Mouse (Mus musculus): ENCODE results near the gene Slirp. TPM values are rescaled to one million over a fixed set of nuclear protein-coding genes. Genes with fewer than 3 reads are reported as not detected.
"Not testable (repeated sequence)": the region's sequence is repeated elsewhere in the genome, so short reads cannot be mapped to it uniquely, and the experiment has no call there.

Gene Slirp
- polyA plus RNA-seq, 1 experiment from 2014 or later, result 329 TPM

DNA sequence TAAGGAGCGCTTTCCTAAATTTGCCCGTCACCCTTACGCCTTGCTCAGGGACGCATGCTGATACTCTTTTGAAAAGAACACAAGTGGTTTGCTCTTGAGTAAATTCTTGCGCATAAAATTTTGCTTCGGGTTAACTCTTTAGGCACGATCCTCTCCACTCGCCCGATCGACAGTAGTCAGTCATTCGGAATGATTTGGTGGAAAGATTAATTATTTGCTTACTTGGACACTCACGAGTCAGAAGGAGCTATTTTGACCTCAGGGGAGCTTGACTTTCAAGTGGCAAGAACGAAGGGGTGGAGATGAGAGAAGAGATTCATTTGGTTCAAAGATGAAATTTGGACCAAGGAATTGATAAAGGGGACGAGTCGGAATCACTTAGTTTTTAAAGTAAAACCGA lies 515 bp downstream of the Slirp start:
- Histone ChIP-seq H3K9me3 (replicated peaks) (no peaks in the 10 kb centered on the region), H3K27me3 (ENCODE audit: low read depth, poor library complexity, severe bottlenecking) (no peaks in the 10 kb centered on the region), H3K4me1 (peaks cover 17% of the 10 kb centered on the region), H3K36me3 (peaks cover 62% of the 10 kb centered on the region), H3K4me3 (peak overlapping the region; percentile 86), H3K27ac (peak overlapping the region; percentile 96)
- DNase-seq (ENCODE audit: low spot score), result no peak
- WGBS, result 4% methylated on average over 16 of the region's 16 CpGs

DNA sequence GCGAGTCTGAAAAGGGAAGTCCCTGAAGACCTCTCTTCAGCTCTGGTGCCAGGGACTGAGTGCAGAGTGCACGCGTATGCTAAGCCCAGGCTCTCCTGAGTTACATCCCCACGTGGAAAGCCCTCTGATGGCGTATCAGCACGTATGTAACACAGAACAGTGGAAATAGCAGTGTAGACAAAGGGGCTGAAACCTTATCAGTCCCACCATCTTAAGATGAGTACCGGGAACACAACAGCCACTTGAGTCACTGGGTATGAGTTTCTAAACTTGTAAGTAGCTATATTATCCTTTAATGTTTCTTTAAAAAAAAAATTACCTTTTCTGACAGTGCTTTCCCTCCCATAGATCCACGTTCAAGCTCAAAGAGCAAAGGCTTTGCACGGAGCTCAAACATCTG lies 5.8 kb downstream of the Slirp start:
- 93% methylated on average over 9 of the region's 9 CpGs for WGBS

GRCm38 (mm10) chr12:87464678-87465297 lies 21.1 kb downstream of the Slirp start:
- 94% methylated on average over 6 of the region's 6 CpGs for WGBS
- DNase-seq (ENCODE audit: low spot score), result no peak
- Histone ChIP-seq H3K27me3 (ENCODE audit: low read depth, poor library complexity, severe bottlenecking) (no peaks in the 10 kb centered on the region), H3K4me1 (no peaks in the 10 kb centered on the region), H3K4me3 (no peak overlapping the region), H3K27ac (no peak overlapping the region), H3K9me3 (replicated peaks) (no peaks in the 10 kb centered on the region), H3K36me3 (peaks cover 93% of the 10 kb centered on the region)

More for the DNA sequence above, 5.8 kb downstream of the Slirp start:
- Histone ChIP-seq H3K4me3 (no peak overlapping the region), H3K36me3 (peaks cover 86% of the 10 kb centered on the region), H3K9me3 (replicated peaks) (no peaks in the 10 kb centered on the region), H3K4me1 (peaks cover 8% of the 10 kb centered on the region; the same call in 1 of the 2 replicates), H3K27ac (no peak overlapping the region), H3K27me3 (ENCODE audit: low read depth, poor library complexity, severe bottlenecking) (no peaks in the 10 kb centered on the region)
- no peak for DNase-seq (ENCODE audit: low spot score)

GRCm38 (mm10) chr12:87470263-87471136 lies 26.8 kb downstream of the Slirp start:
- 0 out of 2 replicates have a peak overlapping the region, but pooled peaks have one; percentile 97 for H3K27ac ChIP-seq
- H3K36me3 ChIP-seq, result peaks cover 39% of the 10 kb centered on the region
- peak overlapping the region; percentile 85 for H3K4me3 ChIP-seq
- no peak for DNase-seq (ENCODE audit: low spot score)
- H3K4me1 ChIP-seq, result peaks cover 9% of the 10 kb centered on the region
- no peaks in the 10 kb centered on the region for H3K27me3 ChIP-seq (ENCODE audit: low read depth, poor library complexity, severe bottlenecking)
- no peaks in the 10 kb centered on the region for H3K9me3 ChIP-seq (replicated peaks)
- 44% methylated on average over 7 of the region's 7 CpGs for WGBS

DNA sequence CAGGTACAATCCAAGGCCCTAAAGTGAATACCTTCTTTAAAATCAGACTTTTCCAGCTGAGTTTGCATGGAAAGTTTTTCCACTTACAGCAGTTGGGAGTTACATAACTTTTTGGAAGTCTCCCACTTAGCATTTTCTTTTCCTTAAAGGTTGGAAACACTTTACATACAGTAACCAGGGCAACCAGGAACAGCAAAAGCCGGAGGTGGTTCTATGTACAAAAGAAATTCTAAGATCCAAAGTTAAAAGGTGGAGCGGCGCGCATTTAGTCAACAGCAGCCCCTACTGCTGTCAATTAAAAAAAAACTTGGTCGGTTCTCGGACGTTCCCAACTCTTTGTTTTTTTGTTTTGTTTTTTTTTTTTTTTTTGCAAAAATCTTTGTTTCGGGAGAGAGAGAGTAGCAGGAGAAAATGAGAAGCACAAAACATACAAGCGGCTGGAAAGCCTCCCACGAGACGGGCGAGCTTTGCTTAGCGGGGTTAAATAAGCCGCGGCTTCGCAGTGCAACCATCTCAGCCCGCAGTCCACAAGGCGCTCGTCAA lies 27.8 kb downstream of the Slirp start:
- H3K4me1 ChIP-seq, result peaks cover 9% of the 10 kb centered on the region
- no peaks in the 10 kb centered on the region for H3K9me3 ChIP-seq (replicated peaks)
- H3K36me3 ChIP-seq, result peaks cover 30% of the 10 kb centered on the region
- H3K27ac ChIP-seq, result peak overlapping the region; percentile 97
- H3K4me3 ChIP-seq, result peak overlapping the region; percentile 85
- WGBS, result under 1% methylated on average over 19 of the region's 19 CpGs
- H3K27me3 ChIP-seq (ENCODE audit: low read depth, poor library complexity, severe bottlenecking), result no peaks in the 10 kb centered on the region
- DNase-seq (ENCODE audit: low spot score), result no peak

DNA sequence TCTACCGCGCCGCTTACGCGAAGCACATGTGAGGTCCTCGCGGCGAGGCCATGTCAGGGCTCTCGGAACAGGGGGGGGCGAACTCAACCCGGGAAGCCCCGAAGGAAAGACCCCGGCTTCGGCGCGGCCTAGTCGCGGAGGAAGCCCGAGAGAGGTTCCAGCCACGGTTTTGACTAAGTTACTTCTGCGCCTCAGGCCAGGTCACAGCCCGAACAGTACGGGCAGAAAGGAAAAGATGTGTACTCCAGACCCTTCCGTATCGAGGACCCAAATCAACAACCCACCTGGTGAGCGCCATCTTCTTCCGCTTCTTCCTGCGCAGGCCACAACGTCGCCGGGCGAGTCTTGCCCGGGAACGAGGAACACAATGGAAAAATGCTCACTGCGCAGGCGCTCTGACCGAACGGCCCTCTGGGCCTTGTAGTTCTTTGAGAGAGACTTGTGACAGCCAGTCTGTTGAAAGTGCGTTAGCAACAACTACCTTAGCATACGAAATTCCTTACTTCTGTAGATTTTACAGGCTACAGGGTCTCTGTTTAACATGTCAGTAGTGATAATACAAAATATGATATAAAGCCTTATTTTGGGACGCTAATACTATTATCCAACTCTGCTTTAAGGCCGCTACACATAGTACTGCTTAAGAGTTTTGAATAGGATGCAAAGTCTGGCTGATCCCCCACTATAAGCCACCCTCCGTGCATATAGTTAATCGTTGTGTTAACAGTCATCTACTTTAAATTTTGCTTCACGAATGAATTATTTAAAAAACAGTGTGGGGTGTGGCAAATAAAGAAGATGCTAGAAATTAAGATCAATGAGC lies 28.5 kb downstream of the Slirp start, which contains the start of gene Snw1:
Gene Snw1 (minus strand): TSS at position 311 of the 823 bp plus-strand sequence.
- H3K4me3 ChIP-seq, result peak within 1 kb of the TSS; percentile 85
- H3K9me3 ChIP-seq (replicated peaks), result no peaks in the 10 kb centered on the region
- no peaks in the 10 kb centered on the region for H3K27me3 ChIP-seq (ENCODE audit: low read depth, poor library complexity, severe bottlenecking)
- H3K4me1 ChIP-seq, result peaks cover 9% of the 10 kb centered on the region
- peaks cover 23% of the 10 kb centered on the region for H3K36me3 ChIP-seq
- peak within 1 kb of the TSS; percentile 97 for H3K27ac ChIP-seq
- DNase-seq (ENCODE audit: low spot score), result peak; percentile 95
- WGBS, result 3% methylated on average over 45 of the region's 45 CpGs

DNA sequence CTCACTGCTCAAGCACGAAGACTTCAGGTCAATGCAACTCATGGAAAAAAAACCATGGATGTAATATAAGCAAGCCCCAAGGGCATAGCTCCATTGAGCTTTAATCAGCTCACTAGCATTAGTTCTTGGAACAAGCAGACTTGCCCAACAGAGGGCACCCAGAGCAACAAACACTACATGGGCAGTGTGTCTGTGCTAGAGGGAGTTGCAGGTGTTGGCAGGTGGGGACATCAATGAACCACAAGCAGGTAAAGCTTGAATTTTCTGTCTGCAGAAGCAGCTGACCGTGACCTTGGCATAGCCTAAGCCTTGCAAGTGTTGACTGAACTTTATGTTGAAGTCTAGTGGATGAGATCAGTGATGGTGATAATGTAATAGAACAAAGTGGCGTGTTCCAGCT lies 31.1 kb downstream of the Slirp start:
- Histone ChIP-seq H3K4me3 (no peak overlapping the region), H3K36me3 (peaks cover 2% of the 10 kb centered on the region; the same call in 1 of the 2 replicates), H3K9me3 (replicated peaks) (no peaks in the 10 kb centered on the region), H3K4me1 (peaks cover 9% of the 10 kb centered on the region), H3K27ac (no peak overlapping the region), H3K27me3 (ENCODE audit: low read depth, poor library complexity, severe bottlenecking) (no peaks in the 10 kb centered on the region)
- no peak for DNase-seq (ENCODE audit: low spot score)
- WGBS, result 83% methylated on average over 3 of the region's 3 CpGs

DNA sequence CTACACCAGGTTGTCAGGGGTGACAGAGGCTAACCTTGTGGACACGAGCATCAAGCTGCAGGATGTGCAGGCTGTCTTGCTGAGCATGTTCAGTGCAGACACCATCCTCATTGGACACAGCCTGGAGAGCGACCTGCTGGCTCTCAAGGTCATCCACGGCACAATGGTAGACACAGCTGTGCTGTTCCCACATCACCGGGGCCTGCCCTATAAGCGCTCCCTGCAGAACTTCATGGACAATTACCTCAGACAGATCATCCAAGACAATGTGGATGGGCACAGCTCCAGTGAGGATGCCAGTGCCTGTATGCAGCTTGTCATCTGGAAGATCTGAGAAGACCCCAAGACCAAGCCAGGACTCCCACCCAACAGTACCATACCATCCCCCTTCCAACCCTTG lies 38.8 kb downstream of the Slirp start:
- H3K27me3 ChIP-seq (ENCODE audit: low read depth, poor library complexity, severe bottlenecking); H3K4me3 ChIP-seq; H3K27ac ChIP-seq; H3K36me3 ChIP-seq; H3K9me3 ChIP-seq (replicated peaks); DNase-seq (ENCODE audit: low spot score); H3K4me1 ChIP-seq: not testable (repeated sequence)
- WGBS, result 89% methylated on average over 5 of the region's 5 CpGs

- not testable (repeated sequence) for H3K27ac ChIP-seq; H3K4me1 ChIP-seq; H3K27me3 ChIP-seq (ENCODE audit: low read depth, poor library complexity, severe bottlenecking); H3K9me3 ChIP-seq (replicated peaks); H3K36me3 ChIP-seq; DNase-seq (ENCODE audit: low spot score); H3K4me3 ChIP-seq
- 84% methylated on average over 2 of the region's 2 CpGs for WGBS
Measured at GRCm38 (mm10) chr12:87488683-87489082, 45.0 kb downstream of the Slirp start.

- not testable (repeated sequence) for DNase-seq (ENCODE audit: low spot score); H3K9me3 ChIP-seq (replicated peaks); H3K27ac ChIP-seq; H3K4me3 ChIP-seq; H3K4me1 ChIP-seq; H3K36me3 ChIP-seq; H3K27me3 ChIP-seq (ENCODE audit: low read depth, poor library complexity, severe bottlenecking)
- WGBS, result 98% methylated on average over 3 of the region's 3 CpGs
Measured at GRCm38 (mm10) chr12:87494421-87494820, 50.7 kb downstream of the Slirp start, which contains the start of gene Gm5788. Gm5788 (plus strand) TSS chr12:87494721.
